Mouse (Mus musculus) bone marrow, adult 2 months (tissue): ENCODE measurements around the gene Cul3.

ENCODE experiments used
- CTCF ChIP-seq: fragments of 200-500 bp; IDR thresholded peaks from 2 replicates; pipeline ENCODE4 v1.5.1; 2011; ENCODE audit warnings: low read length, control low read depth; ENCODE audit not compliant: control insufficient read depth, insufficient read depth
- POLR2A ChIP-seq: fragments of 200-500 bp; IDR thresholded peaks from 2 replicates; pipeline ENCODE4 v1.6.1; 2011; ENCODE audit warnings: low read depth, mild to moderate bottlenecking, control low read depth, low read length, borderline replicate concordance; ENCODE audit not compliant: control insufficient read depth

DNA sequence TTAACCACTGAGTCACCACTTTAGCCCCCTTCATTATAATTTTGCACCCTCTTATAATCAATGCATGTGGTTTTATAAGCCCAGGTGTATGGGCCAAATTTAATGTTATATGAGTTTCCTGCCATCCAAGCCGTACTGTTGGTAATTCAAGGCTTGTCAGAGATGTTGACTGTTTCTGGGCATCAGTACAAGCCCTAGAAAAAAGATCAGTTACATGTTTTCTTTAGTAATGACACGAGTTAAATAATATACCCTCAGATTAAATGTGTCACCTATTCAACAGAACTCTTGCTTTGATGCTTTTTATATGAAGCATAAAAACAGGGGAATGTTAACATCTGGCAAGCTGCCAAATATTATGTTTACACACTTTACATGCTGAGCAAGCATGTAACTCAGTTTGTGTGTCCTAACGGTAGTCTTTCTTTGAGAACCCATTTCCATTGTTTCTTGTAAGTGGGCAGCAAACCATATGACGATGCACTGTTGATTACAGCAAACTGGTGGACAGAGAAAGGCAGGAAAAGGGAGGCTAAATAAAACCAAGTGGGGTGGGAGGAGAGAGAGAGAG, 19.8 kb upstream of the Cul3 start:
- TF ChIP-seq POLR2A, result no peak
- TF ChIP-seq CTCF, result no peak
